Mouse (Mus musculus): ENCODE measurements at regions not wholly inside any gene's neighbourhood (a gene's known extent, or its start where the extent isn't known, plus 50 kb on each side); places are given as distances from the start of the nearest gene placed in this dataset.

DNA sequence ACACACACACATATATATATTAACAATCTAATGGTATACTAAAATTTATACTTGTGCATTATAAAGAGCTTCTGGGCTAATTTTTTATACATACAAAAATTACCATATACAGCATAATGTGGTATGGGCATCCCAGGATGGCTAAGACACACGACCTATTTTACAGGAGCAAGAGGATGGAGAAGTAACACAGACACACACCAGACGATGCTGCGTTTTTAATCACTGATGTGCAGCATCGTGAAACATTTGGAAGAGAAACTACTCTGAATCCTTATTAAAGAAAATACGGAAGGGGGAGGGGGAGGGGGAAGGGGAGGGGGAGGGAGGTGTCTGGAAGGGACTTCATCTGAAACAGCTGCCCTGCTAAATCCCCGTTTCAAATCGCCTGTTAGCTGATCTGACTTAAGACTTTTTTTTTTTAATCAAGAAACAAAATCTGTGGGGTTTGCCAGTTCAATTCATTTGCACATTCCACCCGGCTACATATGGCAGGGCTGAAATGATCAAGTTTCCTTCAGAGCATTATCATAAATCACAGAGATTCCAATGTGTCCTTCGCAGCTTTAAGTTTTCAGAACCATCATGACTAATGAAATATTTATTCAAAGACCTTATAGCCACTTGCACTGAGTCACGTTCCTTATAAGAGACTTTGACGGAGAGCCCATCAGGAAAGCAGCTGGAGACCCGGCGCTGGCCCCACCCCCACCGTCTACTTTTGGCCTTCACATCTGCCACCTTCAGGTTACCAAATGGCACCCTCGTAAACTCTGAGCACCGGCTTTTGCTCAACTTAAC lies 89.4 kb upstream of the Rnd3 start:
- in situ Hi-C loops (cut with MboI, MseI), result no loop called here

DNA sequence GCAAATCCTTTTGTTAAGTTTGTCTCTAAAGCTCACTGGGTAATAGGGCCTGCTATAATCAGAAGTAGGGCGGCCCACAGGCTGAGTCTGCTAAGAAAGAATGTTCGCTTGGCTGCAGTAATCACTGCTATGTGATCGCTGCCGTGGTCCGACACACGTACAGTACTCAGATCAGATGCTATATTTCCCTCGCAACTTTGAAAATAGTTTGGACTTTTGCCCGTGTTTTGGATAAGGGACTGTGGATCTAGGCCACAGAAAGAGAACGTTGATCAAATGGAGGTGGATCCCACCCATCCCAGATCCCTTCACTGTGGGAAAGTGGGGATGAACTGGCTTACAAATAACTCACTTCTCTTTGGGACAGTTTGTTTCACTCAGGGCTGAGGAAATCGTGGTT lies 88.5 kb upstream of the Rnd3 start:
- in situ Hi-C loops (cut with MboI, MseI), result no loop called here

DNA sequence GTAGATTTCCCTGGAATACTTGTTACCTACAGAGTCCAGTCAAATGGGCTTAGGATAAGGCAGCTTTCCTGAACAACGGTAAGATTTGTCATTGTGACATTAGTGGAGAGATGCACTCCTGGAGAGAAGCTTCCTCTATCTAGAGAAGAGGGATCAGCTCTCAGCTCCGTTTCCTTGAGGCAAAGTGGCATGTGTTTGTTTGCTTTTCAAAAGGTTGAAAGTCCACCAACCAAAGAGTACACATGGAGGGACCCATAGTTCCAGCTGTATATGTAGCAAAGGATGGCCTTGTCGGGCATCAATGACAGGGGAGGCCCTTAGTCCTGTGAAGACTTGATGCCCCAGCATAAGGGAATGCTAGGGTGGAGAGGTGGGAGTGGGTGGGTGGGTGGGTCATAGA lies 87.9 kb upstream of the Rnd3 start:
- in situ Hi-C loops (cut with MboI, MseI), result no loop called here

DNA sequence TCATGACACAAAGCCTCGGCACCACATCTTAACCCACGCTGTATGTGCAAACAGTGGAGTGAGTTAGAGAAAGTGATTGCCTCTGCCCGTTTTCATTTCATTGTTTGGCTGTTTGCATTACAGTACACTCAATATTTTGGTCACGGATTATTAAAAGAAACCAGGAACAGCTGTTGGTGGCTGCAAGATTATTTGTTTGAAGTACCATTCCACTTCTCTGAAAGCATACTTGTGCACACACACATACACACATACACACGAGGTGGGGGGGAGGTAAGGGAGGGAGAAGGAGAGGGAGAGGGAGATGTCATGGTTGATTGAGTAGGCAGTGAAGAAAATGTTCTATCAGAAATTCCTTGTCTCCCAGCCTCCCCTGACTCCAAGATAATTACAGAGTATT lies 85.5 kb upstream of the Rnd3 start:
- in situ Hi-C loops (cut with MboI, MseI), result no loop called here

DNA sequence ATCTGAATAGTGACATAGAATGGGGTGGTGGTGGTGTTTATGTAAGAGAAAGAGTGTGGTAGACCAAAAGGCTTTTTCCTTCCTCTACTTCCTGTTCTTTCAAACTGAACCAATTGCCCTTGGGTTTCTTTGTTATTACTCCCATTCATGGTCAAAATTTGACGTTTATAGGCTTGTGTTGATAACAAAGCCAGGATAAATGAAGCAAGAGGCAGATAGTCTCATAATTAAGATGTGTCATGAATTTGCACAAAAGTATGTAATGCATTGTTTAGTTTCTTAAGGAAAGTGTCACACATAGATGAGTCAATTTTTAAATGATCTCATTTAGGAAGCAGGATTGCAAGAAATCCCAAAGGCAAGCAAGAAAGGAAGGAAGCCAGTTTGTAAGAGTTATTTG lies 73.9 kb upstream of the Rnd3 start:
- in situ Hi-C loops (cut with MboI, MseI), result no loop called here

DNA sequence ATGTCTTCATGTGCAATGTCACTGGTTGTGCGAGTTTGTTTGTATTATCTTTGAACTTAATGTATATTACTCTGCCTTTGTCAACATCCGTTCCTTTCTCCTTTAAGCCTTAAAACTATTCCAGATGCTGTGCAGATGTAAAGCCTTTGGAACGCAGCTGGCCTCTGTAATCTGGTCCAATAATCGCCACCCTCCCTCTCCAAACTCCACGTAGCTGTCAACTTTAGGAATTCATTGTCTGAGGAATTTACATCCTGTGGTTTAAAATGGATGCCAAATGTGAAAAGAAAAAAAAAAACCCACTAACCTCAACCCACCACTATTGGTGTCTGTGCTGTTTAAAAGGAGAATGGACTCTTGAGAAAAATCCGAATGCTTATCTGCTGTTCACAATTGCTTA lies 70.8 kb upstream of the Rnd3 start:
- in situ Hi-C loops (cut with MboI, MseI), result no loop called here

DNA sequence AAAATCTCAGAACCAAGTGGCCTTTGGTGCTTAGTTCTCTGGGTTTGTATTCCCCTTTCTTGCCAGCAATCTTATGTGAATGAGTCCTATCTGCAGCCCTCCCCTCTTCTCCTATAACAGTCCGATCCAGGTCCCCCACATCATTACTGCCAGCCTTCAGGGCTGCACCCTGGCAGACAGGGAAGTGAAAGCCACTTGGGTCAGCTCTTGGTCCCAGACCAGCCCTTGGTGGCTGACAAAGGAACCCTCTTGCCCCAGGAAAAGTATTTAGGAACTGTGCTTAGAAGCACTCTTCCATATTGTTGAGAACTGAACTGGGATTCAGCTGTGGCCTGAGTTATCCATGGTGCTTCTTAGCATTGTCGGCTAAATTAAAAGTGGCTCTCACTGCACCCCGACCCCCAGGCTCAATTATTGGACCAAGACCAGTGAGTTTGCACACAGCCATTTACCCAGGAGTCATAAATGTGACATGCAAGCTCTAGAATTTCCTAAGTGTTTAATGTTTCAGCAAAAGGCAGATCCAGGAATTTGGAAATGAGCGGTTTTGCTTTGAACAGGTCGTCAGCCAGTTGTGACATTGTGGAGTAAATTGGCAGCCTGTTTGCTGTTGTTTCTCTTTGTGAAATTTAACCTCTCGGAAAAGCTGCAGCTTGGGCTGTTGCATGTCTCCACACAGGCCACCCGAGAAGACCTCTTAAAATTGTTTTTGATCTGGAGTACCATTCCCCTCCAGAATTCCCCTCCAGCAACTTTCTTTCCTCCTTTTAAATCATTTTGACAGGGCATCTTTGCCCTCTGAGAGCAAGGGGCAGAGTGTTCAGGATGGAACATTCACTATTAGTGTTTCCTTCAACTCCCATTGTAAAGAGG lies 58.5 kb upstream of the Rnd3 start:
- in situ Hi-C loops (cut with MboI, MseI), result no loop called here

DNA sequence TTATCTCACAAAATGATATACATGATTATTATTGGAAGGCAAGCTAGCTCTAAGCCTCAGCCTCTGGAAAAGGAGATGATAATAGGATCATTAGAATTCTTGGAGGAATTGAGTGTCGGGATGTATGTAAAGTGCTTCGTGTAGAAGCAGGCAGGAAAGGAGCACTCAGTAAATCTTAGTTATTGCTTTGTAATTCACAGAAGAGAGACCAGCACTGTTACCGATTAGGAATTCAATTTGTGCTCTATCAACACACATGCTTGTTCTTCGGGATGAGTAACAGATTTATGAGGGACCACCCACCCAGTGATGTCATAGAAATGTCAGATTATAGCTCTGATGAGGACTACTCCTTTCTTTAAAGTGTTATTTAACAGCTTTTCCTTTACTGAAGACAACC lies 57.4 kb upstream of the Rnd3 start:
- in situ Hi-C loops (cut with MboI, MseI), result no loop called here
